Comparison of ENCODE assay signal across 12 mouse cellular contexts in the genomic region with DNA sequence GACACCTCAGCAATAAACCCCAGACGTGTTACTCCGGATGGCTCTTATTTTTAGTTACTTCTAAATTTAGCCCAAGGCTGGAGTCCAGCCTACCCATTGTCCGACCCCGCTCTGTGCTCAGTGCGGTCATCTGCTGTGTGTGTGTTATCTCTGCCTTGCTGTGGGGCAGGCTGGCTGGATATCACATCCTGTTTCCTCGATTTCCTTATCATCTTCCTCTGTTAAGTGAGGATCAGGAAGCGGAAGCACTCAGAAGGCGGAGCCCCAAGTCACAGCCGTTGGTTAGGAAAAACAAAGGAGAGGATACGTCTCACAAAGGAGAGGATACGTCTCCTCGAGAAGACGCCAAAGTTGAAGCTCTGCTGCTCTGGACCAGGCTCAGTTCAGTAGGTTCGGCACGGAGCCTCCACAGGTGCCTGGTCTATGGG.
DNase-seq lines count a peak whose midpoint lies in the region; ATAC-seq and TF ChIP-seq lines count a peak whose summit lies in the region.
"Had no signal": no experiment of that assay in that cellular context is flagged by ENCODE, and none has a peak within 500 bp of the region (broad histone marks: within the 10 kb centered on the region; RNA-seq: fewer than 3 reads in every experiment).

No protein-coding gene starts in this region.

- peaks cover 22% of the 10 kb centered on the region for H3K36me3 ChIP-seq in limb, embryonic 14.5 days (ENCODE audit: control insufficient read depth, insufficient read depth, low read length)
- H3K36me3 ChIP-seq in limb, embryonic 10.5 days: peaks cover 40% of the 10 kb centered on the region
- H3K36me3 ChIP-seq in heart, embryonic 14.5 days (ENCODE audit: control insufficient read depth, insufficient read depth, low read length): no peaks in the 10 kb centered on the region

- WGBS in limb, embryonic 14.5 days: 87% methylated on average over 15 of the region's 15 CpGs
- 88% methylated on average over 15 of the region's 15 CpGs for WGBS in limb, embryonic 10.5 days
- 9% methylated on average over 15 of the region's 15 CpGs for WGBS in heart, embryonic 14.5 days

- no peak overlapping the region for H3K4me3 ChIP-seq in limb, embryonic 14.5 days (replicated peaks; ENCODE audit: low read length)
- H3K4me3 ChIP-seq in limb, embryonic 10.5 days: no peak overlapping the region
- H3K4me3 ChIP-seq in heart, embryonic 14.5 days (ENCODE audit: control insufficient read depth in 1 of 2, insufficient read depth in 1 of 2, low read depth in 1 of 2, low read length in 2 of 2): peak overlapping the region; percentile 10 to 27
- H3K4me3 ChIP-seq: limb, embryonic 13.5 days had no signal

- TF ChIP-seq POLR2A in limb, embryonic 14.5 days (IDR thresholded peaks at IDR 0.05; ENCODE audit: borderline replicate concordance, extremely low read depth, insufficient read depth, insufficient read length): no peak

- no peaks in the 10 kb centered on the region for H3K27me3 ChIP-seq in limb, embryonic 14.5 days (ENCODE audit: control insufficient read depth, insufficient read depth, low read length)
- H3K27me3 ChIP-seq in limb, embryonic 10.5 days (ENCODE audit: low read depth, poor library complexity, severe bottlenecking): no peaks in the 10 kb centered on the region
- no peaks in the 10 kb centered on the region for H3K27me3 ChIP-seq in heart, embryonic 14.5 days (ENCODE audit: control insufficient read depth, insufficient read depth, low read length)
- H3K27me3 ChIP-seq: limb, embryonic 13.5 days had no signal

- H3K9me3 ChIP-seq in limb, embryonic 14.5 days (ENCODE audit: control insufficient read depth, low read length): no peaks in the 10 kb centered on the region
- H3K9me3 ChIP-seq in limb, embryonic 10.5 days (replicated peaks): no peaks in the 10 kb centered on the region
- no peaks in the 10 kb centered on the region for H3K9me3 ChIP-seq in heart, embryonic 14.5 days (ENCODE audit: control insufficient read depth, low read length)
- H3K9me3 ChIP-seq: limb, embryonic 13.5 days had no signal

- no peak for DNase-seq in limb, embryonic 14.5 days (ENCODE audit: low spot score)
- no peak for DNase-seq in limb, embryonic 10.5 days (ENCODE audit: low spot score)
- DNase-seq in kidney, postnatal 25 days: peak; percentile 50 to 78
- peak; percentile 79 for DNase-seq in lung, postnatal 25 days (ENCODE audit: low spot score)
- DNase-seq in left cerebral cortex, adult 11 months (ENCODE audit: low spot score): no peak
- DNase-seq in cerebellum, adult 11 months: no peak
- no peak for DNase-seq in gastrocnemius, adult 8-10 months (ENCODE audit: low spot score in 2 of 2)
- DNase-seq: cerebellum, adult 18-20 months; gastrocnemius, postnatal 25 days; thymus, postnatal 25 days had no signal

- ATAC-seq in limb, embryonic 14.5 days (ENCODE audit: low FRiP score, low read depth): 0 out of 2 replicates have a peak, but pooled peaks have one; percentile 31
- ATAC-seq in heart, embryonic 14.5 days (ENCODE audit: insufficient number of reproducible peaks, insufficient read depth, low FRiP score, low read depth): peak; percentile 82

- H3K4me1 ChIP-seq in limb, embryonic 14.5 days (ENCODE audit: control insufficient read depth, insufficient read depth, low read length): no peaks in the 10 kb centered on the region
- peaks cover 11% of the 10 kb centered on the region; the same call in 1 of the 2 replicates for H3K4me1 ChIP-seq in limb, embryonic 10.5 days
- H3K4me1 ChIP-seq in heart, embryonic 14.5 days (ENCODE audit: control insufficient read depth in 2 of 2, insufficient read depth in 2 of 2, low read length in 2 of 2): peaks cover 29 to 39% of the 10 kb centered on the region in 2 experiments

- H3K9ac ChIP-seq in limb, embryonic 14.5 days (ENCODE audit: low read depth, low read length, severe bottlenecking): no peak overlapping the region
- peak overlapping the region; percentile 36 for H3K9ac ChIP-seq in heart, embryonic 14.5 days (ENCODE audit: low read length)
- H3K9ac ChIP-seq: limb, embryonic 13.5 days had no signal

- H3K4me2 ChIP-seq in limb, embryonic 14.5 days (replicated peaks; ENCODE audit: low read depth, low read length, severe bottlenecking): no peak overlapping the region
- peak overlapping the region; percentile 57 for H3K4me2 ChIP-seq in heart, embryonic 14.5 days (ENCODE audit: low read length)
- H3K4me2 ChIP-seq: limb, embryonic 13.5 days had no signal

- H3K27ac ChIP-seq in limb, embryonic 14.5 days (replicated peaks; ENCODE audit: low read depth, low read length): no peak overlapping the region
- no peak overlapping the region for H3K27ac ChIP-seq in limb, embryonic 10.5 days
- H3K27ac ChIP-seq in heart, embryonic 14.5 days (replicated peaks in 1 of 2; ENCODE audit: control insufficient read depth in 1 of 2, insufficient read depth in 1 of 2, low read depth in 2 of 2, low read length in 2 of 2): peak overlapping the region; percentile 78 to 91
- H3K27ac ChIP-seq: limb, embryonic 13.5 days had no signal

Comparison
In these comparisons a context has a peak if more than half of its experiments do, and no peak if none do; other contexts are left out.
1. DNase-seq: peak in kidney, postnatal 25 days (2 of 2) and lung, postnatal 25 days (single experiment); none in limb, embryonic 14.5 days (single experiment), limb, embryonic 10.5 days (single experiment), left cerebral cortex, adult 11 months (single experiment), cerebellum, adult 11 months (single experiment) and gastrocnemius, adult 8-10 months (0 of 2).
2. H3K27ac ChIP-seq: peak in heart, embryonic 14.5 days (2 of 2); none in limb, embryonic 14.5 days (single experiment) and limb, embryonic 10.5 days (single experiment).
3. H3K4me3 ChIP-seq: peak in heart, embryonic 14.5 days (2 of 2); none in limb, embryonic 14.5 days (single experiment) and limb, embryonic 10.5 days (single experiment).